ENCODE assay signal across 8 mouse cellular contexts in genomic region chr12:81806759-81807528, GRCm38 (mm10). TPM values are rescaled to one million over a fixed set of nuclear protein-coding genes. Genes with fewer than 3 reads are reported as not detected.
DNase-seq lines count a peak whose midpoint lies in the region; ATAC-seq and TF ChIP-seq lines count a peak whose summit lies in the region.

No protein-coding gene starts in this region.

- peak; percentile 96 for ATAC-seq in granulocyte monocyte progenitor cell, adult 5-6 weeks (replicated peaks; ENCODE audit: poor library complexity, severe bottlenecking)
- peak; percentile 80 for ATAC-seq in intestine, embryonic 15.5 days
- ATAC-seq in liver, embryonic 16.5 days (ENCODE audit: low read depth) = peak; percentile 82
- ATAC-seq in neural tube, embryonic 14.5 days (ENCODE audit: low read depth) = peak; percentile 34

- TF ChIP-seq POLR2A in cerebellum, adult 2 months (IDR thresholded peaks at IDR 0.05; ENCODE audit: borderline replicate concordance, insufficient read depth, low read length) = peak; percentile 64; the same call in 1 of the 2 replicates

- 9% methylated on average over 17 of the region's 17 CpGs for WGBS in cerebellum, adult 2 months
- 10% methylated on average over 17 of the region's 17 CpGs for WGBS in intestine, embryonic 15.5 days
- 6% methylated on average over 17 of the region's 17 CpGs for WGBS in liver, embryonic 16.5 days (ENCODE audit: insufficient replicate concordance)
- WGBS in neural tube, embryonic 14.5 days = 19% methylated on average over 17 of the region's 17 CpGs

- no peaks in the 10 kb centered on the region for H3K9me3 ChIP-seq in intestine, embryonic 15.5 days
- no peaks in the 10 kb centered on the region for H3K9me3 ChIP-seq in liver, embryonic 16.5 days (replicated peaks; ENCODE audit: control insufficient read depth, low read length)
- no peaks in the 10 kb centered on the region; the same call in 1 of the 2 replicates for H3K9me3 ChIP-seq in neural tube, embryonic 14.5 days (ENCODE audit: control insufficient read depth, low read length)

- no peaks in the 10 kb centered on the region for H3K27me3 ChIP-seq in cerebellum, adult 2 months (ENCODE audit: control insufficient read depth, insufficient read depth, low read length)
- no peaks in the 10 kb centered on the region for H3K27me3 ChIP-seq in intestine, embryonic 15.5 days (replicated peaks)
- no peaks in the 10 kb centered on the region; the same call in 1 of the 2 replicates for H3K27me3 ChIP-seq in liver, embryonic 16.5 days (ENCODE audit: control insufficient read depth, insufficient read depth, low read depth, low read length)
- H3K27me3 ChIP-seq in neural tube, embryonic 14.5 days (ENCODE audit: control insufficient read depth, insufficient read depth, low read length) = no peaks in the 10 kb centered on the region

- peak overlapping the region; percentile 78 for H3K4me2 ChIP-seq in intestine, embryonic 15.5 days (replicated peaks)
- peak overlapping the region; percentile 48 for H3K4me2 ChIP-seq in liver, embryonic 16.5 days (ENCODE audit: low read depth, low read length)
- H3K4me2 ChIP-seq in neural tube, embryonic 14.5 days (ENCODE audit: low read depth, low read length) = peak overlapping the region; percentile 38

- H3K27ac ChIP-seq in cerebellum, adult 2 months (ENCODE audit: insufficient read depth, low read length) = no peak overlapping the region
- H3K27ac ChIP-seq in intestine, embryonic 15.5 days = no peak overlapping the region
- H3K27ac ChIP-seq in liver, embryonic 16.5 days (ENCODE audit: low read length) = no peak overlapping the region
- H3K27ac ChIP-seq in neural tube, embryonic 14.5 days (ENCODE audit: low read depth, low read length) = no peak overlapping the region

- peak overlapping the region; percentile 55 for H3K4me3 ChIP-seq in cerebellum, adult 2 months (replicated peaks; ENCODE audit: insufficient read depth, low read depth, low read length)
- H3K4me3 ChIP-seq in intestine, embryonic 15.5 days (replicated peaks) = peak overlapping the region; percentile 32
- H3K4me3 ChIP-seq in liver, embryonic 16.5 days (ENCODE audit: low read depth, low read length) = peak overlapping the region; percentile 32
- H3K4me3 ChIP-seq in neural tube, embryonic 14.5 days (ENCODE audit: low read depth, low read length) = no peak overlapping the region

- no peaks in the 10 kb centered on the region; the same call in none of the 2 replicates for H3K4me1 ChIP-seq in cerebellum, adult 2 months (ENCODE audit: control insufficient read depth, insufficient read depth, low read length)
- peaks cover 16% of the 10 kb centered on the region for H3K4me1 ChIP-seq in intestine, embryonic 15.5 days (replicated peaks)
- H3K4me1 ChIP-seq in liver, embryonic 16.5 days (ENCODE audit: control insufficient read depth, low read depth, low read length) = peaks cover 10% of the 10 kb centered on the region
- peaks cover 8% of the 10 kb centered on the region; the same call in 1 of the 2 replicates for H3K4me1 ChIP-seq in neural tube, embryonic 14.5 days (ENCODE audit: control insufficient read depth, insufficient read depth, low read length)

- no peak for TF ChIP-seq CTCF in cerebellum, adult 2 months (IDR thresholded peaks at IDR 0.05; ENCODE audit: borderline replicate concordance, insufficient read depth, low read depth, low read length)

- no peaks in the 10 kb centered on the region for H3K36me3 ChIP-seq in intestine, embryonic 15.5 days
- H3K36me3 ChIP-seq in liver, embryonic 16.5 days (ENCODE audit: control insufficient read depth, insufficient read depth) = no peaks in the 10 kb centered on the region
- H3K36me3 ChIP-seq in neural tube, embryonic 14.5 days (ENCODE audit: control insufficient read depth, insufficient read depth, low read length) = no peaks in the 10 kb centered on the region

- peak; percentile 24 for DNase-seq in gastrocnemius, adult 18-20 months (ENCODE audit: low spot score)
- DNase-seq in gastrocnemius, adult 8-10 months (ENCODE audit: low spot score in 2 of 2) = no peak
- DNase-seq in cerebellum, adult 2 months = peak; percentile 71 to 82
- DNase-seq in right cerebral cortex, adult 2 months (ENCODE audit: low spot score in 2 of 2) = no peak

- peak overlapping the region; percentile 32; the same call in 1 of the 2 replicates for H3K9ac ChIP-seq in intestine, embryonic 15.5 days
- no peak overlapping the region for H3K9ac ChIP-seq in liver, embryonic 16.5 days (ENCODE audit: low read depth, low read length)
- H3K9ac ChIP-seq in neural tube, embryonic 14.5 days (replicated peaks; ENCODE audit: low read depth, low read length) = no peak overlapping the region

RNA-seq across cellular contexts. Expression of gene Map3k9, which starts 26.0 kb away (rescaled TPM):
- total RNA-seq in gastrocnemius, adult 18-20 months (2021) = under 1 TPM; 0.07 to 0.14 TPM
- under 1 TPM; 0.07 to 0.22 (median 0.12) TPM for total RNA-seq in gastrocnemius, adult 8-10 months (2022)
- polyA plus RNA-seq in cerebellum, adult 2 months (2012; rRNA removed) = 14.4 and 15.5 TPM in 2 replicates
- 1.2 TPM in 1 of 2 replicates, not detected in the other for total RNA-seq in granulocyte monocyte progenitor cell, adult 5-6 weeks (2014; fragmentation: Nextera tagmentation)
- total RNA-seq in granulocyte monocyte progenitor cell, adult 5-6 weeks (2017) = 0.72 and 0.73 TPM in 2 replicates
- polyA plus RNA-seq in intestine, embryonic 15.5 days (2015; fragmentation: Nextera tagmentation; extraction: Ambion mirVana) = 2.4 TPM in 2 replicates
- polyA plus RNA-seq in liver, embryonic 16.5 days (2015; fragmentation: Nextera tagmentation; extraction: Ambion mirVana) = 0.08 and 0.14 TPM in 2 replicates
- 12.2 and 14.2 TPM in 2 replicates for polyA plus RNA-seq in neural tube, embryonic 14.5 days (2014; fragmentation: Nextera tagmentation; extraction: Ambion mirVana)

RNA-seq across cellular contexts. Expression of gene Pcnx, which starts 52.9 kb away (rescaled TPM):
- total RNA-seq in gastrocnemius, adult 18-20 months (2021) = 10 to 100 TPM; 45.3 to 52.3 TPM
- 10 to 100 TPM; 47.1 to 67.9 (median 59.7) TPM for total RNA-seq in gastrocnemius, adult 8-10 months (2022)
- 45.3 and 48.2 TPM in 2 replicates for polyA plus RNA-seq in cerebellum, adult 2 months (2012; rRNA removed)
- total RNA-seq in granulocyte monocyte progenitor cell, adult 5-6 weeks (2014; fragmentation: Nextera tagmentation) = 14.8 and 24.4 TPM in 2 replicates
- total RNA-seq in granulocyte monocyte progenitor cell, adult 5-6 weeks (2017) = 13.9 TPM in 2 replicates
- 6.8 and 11.6 TPM in 2 replicates for polyA plus RNA-seq in intestine, embryonic 15.5 days (2015; fragmentation: Nextera tagmentation; extraction: Ambion mirVana)
- 1.1 and 2.3 TPM in 2 replicates for polyA plus RNA-seq in liver, embryonic 16.5 days (2015; fragmentation: Nextera tagmentation; extraction: Ambion mirVana)
- polyA plus RNA-seq in neural tube, embryonic 14.5 days (2014; fragmentation: Nextera tagmentation; extraction: Ambion mirVana) = 15.4 and 23.5 TPM in 2 replicates

Comparison
In these comparisons a context has a peak if more than half of its experiments do, and no peak if none do; other contexts are left out.
1. DNase-seq: peak in gastrocnemius, adult 18-20 months (single experiment) and cerebellum, adult 2 months (2 of 2); none in gastrocnemius, adult 8-10 months (0 of 2) and right cerebral cortex, adult 2 months (0 of 2).
2. ATAC-seq: peak in every context shown above with its lines; median percentile 96 in granulocyte monocyte progenitor cell, adult 5-6 weeks; 82 in liver, embryonic 16.5 days; 80 in intestine, embryonic 15.5 days; 34 in neural tube, embryonic 14.5 days.
3. Peak in every context shown above with its lines, with median percentiles within 50 percentile points of each other: H3K4me2 ChIP-seq.